Mouse (Mus musculus) kidney, postnatal 0 days (tissue): ENCODE results near the gene Mthfd1l. TPM values are rescaled to one million over a fixed set of nuclear protein-coding genes. Genes with fewer than 3 reads are reported as not detected.

Experiments used
- ATAC-seq: fragments of 200-750 bp; cut with Nextera tagmentation; replicated peaks from 2 replicates; pipeline ENCODE4 v1.8.0; 2017; ENCODE audit warnings: low read depth, moderate number of reproducible peaks, moderate TSS enrichment, moderate library complexity; ENCODE audit not compliant: low FRiP score
- DNase-seq: peaks from one replicate; pipeline ENCODE4 v3.0.0-alpha.2; 2016; ENCODE audit warnings: low spot score
- H3K27ac ChIP-seq: fragments of 300-500 bp; sonication (generic); 2 replicates; pipeline ENCODE4 v1.5.1; 2014; ENCODE audit warnings: mild to moderate bottlenecking
- H3K27me3 ChIP-seq: fragments of 300-500 bp; sonication (generic); 2 replicates; pipeline ENCODE4 v1.6.1; 2014; ENCODE audit warnings: low read length, mixed read lengths; ENCODE audit not compliant: insufficient read depth
- H3K36me3 ChIP-seq: fragments of 300-500 bp; sonication (generic); 2 replicates; pipeline ENCODE4 v1.6.1; 2014; ENCODE audit warnings: low read length, mixed read lengths; ENCODE audit not compliant: insufficient read depth
- H3K4me1 ChIP-seq: fragments of 300-500 bp; sonication (generic); replicated peaks from 2 replicates; pipeline ENCODE4 v1.6.1; 2014; ENCODE audit warnings: antibody characterized with exemption, low read length, mixed read lengths; ENCODE audit not compliant: insufficient read depth
- H3K4me2 ChIP-seq: fragments of 300-500 bp; sonication (generic); 2 replicates; pipeline ENCODE4 v1.6.1; 2014; ENCODE audit warnings: mild to moderate bottlenecking, low read length, moderate library complexity, mixed read lengths
- H3K4me3 ChIP-seq: fragments of 300-500 bp; sonication (generic); replicated peaks from 2 replicates; pipeline ENCODE4 v1.5.1; 2014; ENCODE audit warnings: low read depth, low read length
- H3K9ac ChIP-seq: fragments of 300-500 bp; sonication (generic); 2 replicates; pipeline ENCODE4 v1.6.1; 2014; ENCODE audit warnings: low read depth, low read length
- H3K9me3 ChIP-seq: fragments of 300-500 bp; sonication (generic); replicated peaks from 2 replicates; pipeline ENCODE4 v1.6.1; 2016; ENCODE audit warnings: low read length, inconsistent platforms, mixed read lengths
- CTCF ChIP-seq: IDR thresholded peaks from 2 replicates; pipeline ENCODE4 v1.5.1; 2016; ENCODE audit warnings: antibody characterized with exemption, low read depth, mild to moderate bottlenecking, moderate library complexity
- WGBS: fragments of 180-500 bp; shearing (Covaris S2); extraction: QIAGEN DNeasy Blood & Tissue Kit; methylation state at CpG from one replicate; pipeline ENCODE4 v1.1.7; 2014; 5-methylcytosine and 5-hydroxymethylcytosine counted together
- polyA plus RNA-seq: library from polyadenylated mRNA; unstranded; fragments of >200 nt; fragmentation: Nextera tagmentation; extraction: Ambion mirVana; gene quantifications from 2 replicates; pipeline ENCODE4 v1.2.1, GENCODE M21; 2015

Gene Mthfd1l
- polyA plus RNA-seq, 1 experiment from 2014 or later: 9.1 TPM

DNA sequence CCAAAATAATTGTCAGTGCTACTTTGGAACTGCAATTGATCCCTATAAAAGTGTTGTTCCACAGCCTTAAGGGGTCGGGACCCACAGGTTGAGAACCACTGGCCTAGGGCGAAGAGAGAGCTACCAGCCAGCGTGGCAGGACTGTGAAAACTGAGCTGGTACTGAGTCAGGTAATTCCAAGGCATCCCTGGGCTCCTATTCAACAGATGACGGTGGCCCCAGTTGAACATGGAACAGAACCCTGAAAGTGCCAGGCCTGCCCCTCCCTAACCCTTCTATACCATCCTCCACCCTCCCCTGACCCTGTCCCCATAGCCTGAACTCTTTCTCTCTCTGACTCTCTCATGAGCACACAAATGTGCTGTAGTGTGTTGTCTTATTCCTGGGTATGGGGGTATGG is 77.3 kb downstream of the Mthfd1l start:
- TF ChIP-seq CTCF: no peak
- no peak overlapping the region for H3K27ac ChIP-seq
- no peak for ATAC-seq
- no peak for DNase-seq
- H3K4me1 ChIP-seq: peaks cover 9% of the 10 kb centered on the region; the same call in 1 of the 2 replicates
- no peak overlapping the region for H3K4me3 ChIP-seq
- no peak overlapping the region for H3K9ac ChIP-seq
- no peaks in the 10 kb centered on the region for H3K27me3 ChIP-seq
- WGBS: 94% methylated on average over 4 of the region's 4 CpGs
- H3K36me3 ChIP-seq: no peaks in the 10 kb centered on the region
- no peaks in the 10 kb centered on the region for H3K9me3 ChIP-seq
- H3K4me2 ChIP-seq: no peak overlapping the region

DNA sequence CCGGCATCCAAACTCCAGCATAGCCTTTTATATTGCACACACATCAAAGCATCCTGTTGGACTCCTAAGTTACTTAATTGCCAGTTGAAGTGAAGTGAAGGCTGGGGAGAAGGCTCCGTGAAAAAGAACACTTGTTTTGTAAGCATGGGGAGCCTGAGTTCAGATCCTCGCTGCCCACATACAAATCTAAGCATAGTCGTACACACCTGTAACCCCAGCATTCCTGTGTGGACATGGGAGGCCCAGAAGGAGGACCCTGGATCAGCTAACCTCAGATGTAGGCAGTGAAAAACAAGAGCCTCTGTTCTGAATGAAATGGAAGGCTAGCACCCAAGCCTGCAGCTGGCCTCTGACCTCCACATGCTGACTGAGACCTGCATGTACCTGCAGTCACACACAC is 79.8 kb downstream of the Mthfd1l start:
- peaks cover 9% of the 10 kb centered on the region; the same call in 1 of the 2 replicates for H3K4me1 ChIP-seq
- H3K27me3 ChIP-seq: no peaks in the 10 kb centered on the region
- WGBS: 52% methylated on average over 4 of the region's 4 CpGs
- H3K9ac ChIP-seq: no peak overlapping the region
- ATAC-seq (no peak), DNase-seq (no peak)
- no peak overlapping the region for H3K4me3 ChIP-seq
- H3K36me3 ChIP-seq: no peaks in the 10 kb centered on the region
- TF ChIP-seq CTCF: no peak
- H3K27ac ChIP-seq: no peak overlapping the region
- no peak overlapping the region for H3K4me2 ChIP-seq
- H3K9me3 ChIP-seq: no peaks in the 10 kb centered on the region

DNA sequence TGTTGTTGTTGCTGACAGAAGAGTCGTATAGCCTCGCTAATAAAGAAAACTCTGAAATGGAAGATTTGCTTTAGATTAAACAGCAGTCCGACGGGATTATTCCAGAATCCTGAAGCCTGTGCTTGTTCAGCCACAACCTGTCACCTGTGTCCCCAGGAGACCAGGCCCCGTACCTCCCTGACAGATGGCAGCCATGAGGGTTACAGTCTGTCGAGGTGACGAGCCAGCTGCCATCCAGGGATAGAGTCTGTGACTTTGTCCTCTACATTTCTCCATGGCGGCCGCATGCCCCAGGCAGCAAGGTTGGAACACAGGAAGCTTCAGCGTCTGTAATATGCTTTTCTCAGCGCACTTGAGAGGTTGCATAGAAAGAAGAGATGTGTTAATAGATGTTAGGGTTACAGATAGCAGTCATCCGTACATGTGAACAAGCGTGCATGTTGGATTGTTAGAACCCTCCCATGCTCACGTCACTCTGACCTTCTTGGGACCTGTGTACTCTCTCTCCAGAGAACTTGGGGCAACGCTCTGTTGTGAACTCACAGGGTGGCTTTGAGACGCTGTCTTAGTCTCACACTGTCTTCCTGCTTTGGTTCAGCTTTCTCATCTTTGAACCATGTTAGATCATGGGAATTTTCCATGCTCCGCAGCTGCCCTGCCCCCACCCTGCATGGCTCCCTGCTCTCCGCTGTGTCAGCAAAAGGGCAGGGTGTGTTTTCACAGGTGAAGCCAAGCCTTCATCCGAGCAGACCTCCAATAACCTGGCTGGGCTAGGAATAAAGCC is 80.6 kb downstream of the Mthfd1l start:
- Histone ChIP-seq H3K9me3 (no peaks in the 10 kb centered on the region), H3K4me3 (no peak overlapping the region), H3K27ac (peak overlapping the region; percentile 73), H3K36me3 (no peaks in the 10 kb centered on the region), H3K4me1 (peaks cover 9% of the 10 kb centered on the region; the same call in 1 of the 2 replicates), H3K4me2 (peak overlapping the region; percentile 19), H3K9ac (0 out of 2 replicates have a peak overlapping the region, but pooled peaks have one; percentile 8), H3K27me3 (no peaks in the 10 kb centered on the region)
- 45% methylated on average over 19 of the region's 19 CpGs for WGBS
- ATAC-seq: peak; percentile 80
- peak; percentile 57 for DNase-seq
- TF ChIP-seq CTCF: no peak

DNA sequence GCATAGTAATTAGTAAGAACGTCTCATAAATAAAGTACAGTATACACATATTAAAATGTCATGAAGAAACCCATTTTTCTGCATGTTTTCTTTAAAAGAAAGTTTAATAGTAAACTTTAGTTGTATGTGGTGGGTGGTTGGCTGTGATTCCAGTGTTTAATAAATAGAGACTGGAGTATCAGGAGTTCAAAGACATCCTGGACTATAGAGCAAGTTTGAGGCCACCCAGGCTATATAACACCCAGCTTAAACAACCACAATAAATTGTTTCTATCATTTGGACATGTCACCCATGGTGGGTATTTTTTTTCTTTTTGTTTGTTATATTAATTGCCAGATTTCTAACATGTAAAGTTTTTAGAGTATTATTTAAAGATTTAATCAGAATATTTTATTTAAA is 81.7 kb downstream of the Mthfd1l start:
- Histone ChIP-seq H3K9me3 (no peaks in the 10 kb centered on the region), H3K4me1 (peaks cover 9% of the 10 kb centered on the region; the same call in 1 of the 2 replicates), H3K4me3 (no peak overlapping the region), H3K36me3 (no peaks in the 10 kb centered on the region), H3K9ac (no peak overlapping the region), H3K27me3 (no peaks in the 10 kb centered on the region), H3K4me2 (no peak overlapping the region), H3K27ac (no peak overlapping the region)
- ATAC-seq (no peak), DNase-seq (peak; percentile 78)
- no peak for TF ChIP-seq CTCF
- WGBS: 52% methylated on average over 1 of the region's 1 CpGs

DNA sequence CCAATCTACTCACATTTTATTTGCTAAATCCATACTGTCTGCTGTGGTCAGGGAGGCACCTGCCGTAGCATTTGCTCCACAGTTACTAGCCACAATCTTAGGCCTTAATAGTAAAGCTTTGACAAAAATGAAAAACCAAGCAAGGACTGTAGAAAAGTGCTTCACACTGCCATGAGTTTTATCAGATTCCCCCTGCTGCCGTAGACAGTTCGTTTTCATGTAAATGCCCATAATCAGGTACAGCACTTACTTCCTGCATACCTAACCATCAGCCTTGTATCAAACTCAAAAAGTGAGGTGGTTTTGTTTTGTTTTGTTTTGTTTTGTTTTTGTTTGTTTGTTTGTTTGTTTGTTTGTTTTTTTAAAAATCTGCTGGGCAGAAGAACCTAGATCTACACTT is 84.5 kb downstream of the Mthfd1l start:
- no peaks in the 10 kb centered on the region for H3K27me3 ChIP-seq
- no peaks in the 10 kb centered on the region for H3K9me3 ChIP-seq
- no peak overlapping the region for H3K9ac ChIP-seq
- no peak overlapping the region for H3K4me3 ChIP-seq
- WGBS: 94% methylated on average over 3 of the region's 3 CpGs
- ATAC-seq (no peak), DNase-seq (no peak)
- H3K36me3 ChIP-seq: no peaks in the 10 kb centered on the region
- H3K4me2 ChIP-seq: no peak overlapping the region
- TF ChIP-seq CTCF: no peak
- no peak overlapping the region for H3K27ac ChIP-seq
- peaks cover 5% of the 10 kb centered on the region; the same call in 1 of the 2 replicates for H3K4me1 ChIP-seq

DNA sequence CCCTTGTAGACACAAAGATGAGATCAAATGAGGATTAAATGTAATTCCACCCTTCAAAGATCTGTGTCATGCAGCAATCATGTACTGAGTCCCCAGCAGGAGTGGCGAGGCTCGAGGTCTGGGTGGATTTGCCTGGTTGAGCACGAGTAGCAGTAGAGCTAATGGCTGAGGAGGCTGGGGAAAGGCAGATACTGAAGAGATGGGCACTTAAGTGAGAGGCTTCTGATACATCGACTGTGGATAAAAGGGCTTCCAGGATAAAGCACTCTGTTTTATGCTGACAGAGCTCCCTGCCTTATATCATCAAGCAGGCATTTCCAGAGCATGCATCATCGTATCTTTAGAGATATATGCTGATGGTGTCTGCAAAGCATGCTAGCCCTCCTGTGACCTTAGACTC is 84.9 kb downstream of the Mthfd1l start:
- Histone ChIP-seq H3K27ac (no peak overlapping the region), H3K9ac (no peak overlapping the region), H3K27me3 (no peaks in the 10 kb centered on the region), H3K36me3 (no peaks in the 10 kb centered on the region), H3K4me1 (peaks cover 4% of the 10 kb centered on the region; the same call in 1 of the 2 replicates), H3K4me2 (no peak overlapping the region), H3K4me3 (no peak overlapping the region), H3K9me3 (no peaks in the 10 kb centered on the region)
- TF ChIP-seq CTCF: no peak
- DNase-seq: no peak
- no peak for ATAC-seq
- 68% methylated on average over 5 of the region's 5 CpGs for WGBS
